Mouse (Mus musculus) left cerebral cortex, adult 18-20 months (tissue): ENCODE results near the gene C1ra. TPM values are rescaled to one million over a fixed set of nuclear protein-coding genes. Genes with fewer than 3 reads are reported as not detected.
"Not testable (repeated sequence)": the region's sequence is repeated elsewhere in the genome, so short reads cannot be mapped to it uniquely, and the experiment has no call there.

Experiments
- DNase-seq, 2 experiments: peaks; one replicate each; pipeline ENCODE4 v3.0.0; 2021 to 2022; ENCODE audit warnings: low spot score in 2 of 2, mixed read lengths in 1 of 2
- long read RNA-seq, 2 experiments: library from polyadenylated mRNA; stranded (forward); transcript quantifications; one replicate each; pipeline ENCODE4 v2.0.0; 2021
- total RNA-seq, 2 experiments: library from RNA; stranded (reverse); gene quantifications; 2 replicates each; pipeline ENCODE4 v1.2.3; 2021

The C1ra gene
- 1 to 10 TPM; 2.2 to 2.9 TPM for total RNA-seq
- long read RNA-seq, experiment 1, partial matches to known transcripts: 0 of 1 reads
- long read RNA-seq, experiment 1, other reads (novel, unspliced or antisense): 0 of 1 reads
- long read RNA-seq, experiment 2, partial matches to known transcripts: 1 of 4 reads
- long read RNA-seq, experiment 2, other reads (novel, unspliced or antisense): 0 of 4 reads

DNA sequence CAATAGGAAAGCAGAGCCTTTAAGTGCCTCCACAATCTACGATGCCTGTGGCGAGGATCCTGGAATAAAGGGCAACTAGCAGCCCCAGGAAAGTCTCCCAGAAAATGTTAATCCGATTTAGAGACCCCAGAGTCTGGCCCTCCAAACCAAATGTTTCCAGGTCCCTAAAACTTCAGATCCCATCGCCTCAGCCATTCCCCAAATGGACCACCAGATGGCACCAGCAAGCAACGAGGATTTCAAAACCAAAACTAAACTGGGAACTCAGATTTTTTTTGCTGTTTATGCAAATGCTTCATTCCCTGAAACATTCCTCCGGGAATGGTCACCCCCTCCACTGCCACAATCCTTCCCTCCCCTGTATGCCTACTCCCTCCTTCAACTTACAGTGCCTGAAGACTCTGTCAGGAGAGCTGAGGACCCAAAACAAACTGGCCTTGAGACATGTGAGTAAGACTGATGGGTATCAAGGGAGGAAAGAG, at the start of gene C1ra:
Gene C1ra (plus strand): TSS at position 51 of the 482 bp plus-strand sequence.
- peak; percentile 56 to 68 for DNase-seq

DNA sequence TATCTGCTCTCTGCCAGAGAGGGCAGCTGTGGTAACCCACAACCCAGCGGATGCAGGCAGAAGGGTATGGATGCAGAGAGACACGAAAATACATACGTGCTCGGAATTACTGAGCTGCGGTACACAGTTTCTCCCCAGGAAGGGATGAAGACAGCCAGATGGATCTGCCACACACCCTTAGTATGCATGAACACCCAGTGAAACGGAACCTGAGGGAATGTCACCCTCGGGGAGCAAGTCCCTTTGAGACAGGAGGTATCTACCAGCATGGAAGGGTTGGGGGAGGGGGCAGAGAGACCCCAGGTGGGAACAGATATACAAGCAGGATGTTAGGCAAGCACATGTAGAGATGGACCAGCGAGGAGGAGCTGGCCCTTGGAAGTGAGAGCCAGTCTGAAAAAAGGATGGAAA, 48.3 kb upstream of the C1ra start:
- DNase-seq: peak in 1 of 2 experiments; percentile 25

DNA sequence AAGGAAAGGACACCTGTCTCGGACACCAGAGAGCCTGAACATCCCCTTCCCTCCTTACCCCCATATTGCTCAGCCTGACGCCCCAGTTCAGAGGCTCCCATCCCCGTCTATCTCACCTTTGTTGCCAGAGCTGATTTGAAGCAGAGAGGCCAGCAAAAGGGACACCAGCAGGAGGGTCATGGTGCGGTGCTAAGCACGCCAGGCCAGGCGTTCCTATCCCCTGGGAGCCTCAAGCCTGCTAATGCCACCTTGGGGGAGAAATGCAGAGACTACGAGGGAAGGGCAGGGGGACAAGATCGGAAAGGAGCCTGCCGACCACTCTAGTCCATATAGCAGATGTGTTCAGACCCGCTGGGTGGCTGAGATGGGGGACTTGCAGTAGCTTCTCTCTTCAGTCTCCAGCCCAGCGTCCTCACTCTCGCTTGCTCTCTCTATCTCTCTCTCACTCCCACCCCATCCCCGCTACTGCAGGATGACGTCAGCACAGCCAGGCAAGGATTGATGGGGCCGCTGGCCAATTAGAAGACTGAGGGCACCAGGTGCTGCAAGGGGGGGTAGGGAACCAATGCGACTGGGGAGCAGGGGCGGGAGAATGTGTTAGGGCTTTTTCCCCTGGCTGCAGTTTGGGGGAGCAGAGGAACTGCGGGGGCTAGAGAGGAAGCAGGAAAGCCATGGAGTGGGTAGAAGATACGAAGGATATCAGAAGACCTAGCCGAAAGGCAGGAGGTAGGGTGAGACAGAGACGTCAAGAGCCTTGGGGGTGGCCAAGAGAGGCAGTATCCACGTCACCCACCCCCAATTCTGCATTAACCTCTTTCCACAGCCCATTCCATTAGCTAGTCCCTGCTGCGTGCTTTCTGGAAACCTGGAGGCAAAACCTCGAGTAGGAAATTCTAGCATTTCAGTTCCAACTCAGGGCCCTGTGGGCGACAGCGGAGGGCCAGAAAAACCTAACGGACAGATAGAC, 47.6 kb upstream of the C1ra start, which contains the start of gene Clstn3:
Gene Clstn3 (minus strand): TSS at position 490 of the 967 bp plus-strand sequence.
- DNase-seq: peak; percentile 94 to 96

DNA sequence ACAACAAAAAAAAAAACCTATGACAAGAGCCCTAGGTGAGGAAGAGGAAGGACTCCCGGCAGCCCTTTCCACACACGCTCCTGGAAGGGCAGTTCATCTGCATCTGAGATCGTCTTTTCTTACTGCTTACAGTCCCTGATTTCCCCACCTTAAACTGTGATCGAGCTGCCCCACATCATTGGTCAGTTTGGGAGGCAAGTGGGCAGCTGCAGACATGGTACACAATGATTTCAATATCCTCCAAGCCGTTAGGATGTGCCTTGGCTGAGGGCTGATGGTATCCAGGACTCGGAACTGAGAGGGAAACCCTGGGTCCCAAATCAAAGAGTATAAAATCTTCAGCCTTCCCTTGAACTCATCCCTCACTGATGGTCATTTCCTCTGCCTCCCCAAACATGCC, 46.9 kb upstream of the C1ra start:
- no peak for DNase-seq

DNA sequence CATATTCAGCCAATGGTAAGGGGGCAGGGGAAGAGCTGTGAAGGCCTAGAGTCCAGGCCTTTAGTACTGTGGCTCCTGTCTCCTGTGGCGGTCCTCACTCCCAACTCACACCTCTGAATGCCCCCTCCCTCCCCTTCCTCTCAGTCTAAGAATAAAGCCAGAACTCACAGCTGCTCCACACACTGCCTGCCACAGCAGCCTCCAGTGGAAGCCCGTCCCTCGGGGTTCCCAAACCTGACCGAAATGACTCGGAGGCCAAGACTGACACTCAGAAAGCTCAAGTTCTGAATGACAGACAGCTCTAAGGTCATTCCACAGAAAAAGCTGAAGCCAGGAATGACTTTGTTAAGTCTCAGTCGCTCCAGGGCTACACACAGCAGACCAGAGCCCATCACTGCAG, 46.5 kb upstream of the C1ra start:
- no peak for DNase-seq

DNA sequence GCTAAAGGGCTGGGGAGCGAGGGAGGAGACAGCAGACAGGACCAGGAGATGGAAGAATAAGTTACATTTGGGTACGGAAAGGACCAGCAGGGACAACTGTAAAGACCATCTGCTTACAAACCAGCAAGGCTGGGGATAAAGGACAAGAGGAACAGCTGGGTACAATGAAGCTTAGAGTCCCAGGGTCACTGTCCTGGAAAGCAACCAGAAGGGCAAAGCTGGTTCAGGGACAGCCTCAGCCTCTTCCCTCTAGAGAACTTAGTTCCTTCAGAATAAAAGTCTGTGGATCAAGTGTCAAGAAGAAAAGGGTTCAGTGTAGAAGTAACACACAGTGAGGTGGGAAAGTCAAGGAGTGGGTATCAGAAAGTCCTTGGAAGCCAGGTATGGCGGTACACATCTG, 41.1 kb upstream of the C1ra start:
- DNase-seq: no peak

DNA sequence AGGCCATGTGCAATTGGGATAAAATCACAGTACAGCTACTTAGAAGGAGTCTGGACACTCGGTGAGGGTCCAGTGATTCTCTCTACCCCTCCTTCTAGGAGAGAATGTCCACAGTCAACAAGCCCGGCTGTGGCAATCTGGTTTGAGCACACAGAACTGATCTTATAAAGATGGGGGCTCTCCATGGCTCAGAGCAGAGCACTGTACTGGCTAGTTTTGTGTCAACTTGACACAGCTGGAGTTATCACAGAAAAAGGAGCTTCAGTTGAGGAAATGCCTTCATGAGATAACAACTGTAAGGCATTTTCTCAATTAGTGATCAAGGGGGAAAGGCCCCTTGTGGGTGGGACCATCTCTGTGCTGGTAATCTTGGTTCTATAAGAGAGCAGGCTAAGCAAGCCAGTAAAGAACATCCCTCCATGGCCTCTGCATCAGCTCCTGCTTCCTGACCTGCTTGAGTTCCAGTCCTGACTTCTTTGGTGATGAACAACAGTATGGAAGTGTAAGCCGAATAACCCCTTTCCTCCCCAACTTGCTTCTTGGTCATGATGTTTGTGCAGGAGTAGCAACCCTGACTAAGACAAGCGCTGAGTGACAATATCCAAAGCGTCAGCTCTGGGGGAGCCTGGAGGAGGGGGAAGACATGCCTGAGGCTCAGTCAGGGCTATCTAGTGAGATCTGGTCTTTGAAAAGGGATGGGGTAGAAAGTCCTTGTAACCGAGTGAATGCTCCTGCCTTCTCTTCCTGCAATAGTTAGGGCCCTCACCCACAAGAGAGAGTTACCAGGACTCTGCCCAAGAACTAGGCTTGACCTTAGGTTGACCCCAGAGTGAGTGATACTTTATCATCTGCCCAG, 40.2 kb upstream of the C1ra start:
- not testable (repeated sequence) for DNase-seq

DNA sequence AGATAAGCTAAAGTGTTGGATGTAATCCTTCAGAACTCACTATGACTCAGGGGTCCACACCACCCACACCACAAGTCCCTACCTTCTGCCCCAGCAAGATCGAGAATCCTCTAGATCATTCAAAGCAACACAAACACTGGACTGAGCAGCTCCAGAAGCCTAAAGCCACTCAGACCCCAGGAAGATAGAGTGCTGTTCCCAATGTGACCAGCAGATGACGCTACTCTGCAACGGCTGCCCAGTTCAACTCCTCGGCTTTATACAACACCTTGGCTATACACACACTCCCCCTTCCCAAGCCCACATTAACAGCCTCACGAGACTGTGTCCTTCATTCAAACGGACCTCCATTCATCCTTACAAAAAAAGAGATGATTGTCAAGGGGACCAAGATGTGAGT, 39.4 kb upstream of the C1ra start:
- DNase-seq: peak; percentile 53 to 61

DNA sequence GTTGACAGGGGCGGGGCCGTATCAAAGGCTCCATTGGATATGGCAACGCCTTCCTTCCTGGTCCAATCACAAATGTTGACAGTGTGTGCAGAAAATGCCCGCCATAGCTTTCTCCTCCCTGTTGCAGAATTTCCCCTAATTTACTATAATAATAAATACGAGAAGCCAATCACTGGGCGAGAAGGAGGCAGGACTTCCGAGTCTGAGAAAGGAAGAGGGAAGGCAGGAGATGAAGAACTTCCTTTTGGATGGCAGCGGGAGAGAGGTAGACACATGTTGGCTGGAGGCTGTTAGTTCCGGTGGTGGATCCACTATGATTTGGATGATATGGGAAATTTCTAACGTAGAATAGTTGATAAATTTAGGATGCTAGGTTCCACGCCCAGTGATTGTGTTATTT, 37.6 kb upstream of the C1ra start:
- no peak for DNase-seq

DNA sequence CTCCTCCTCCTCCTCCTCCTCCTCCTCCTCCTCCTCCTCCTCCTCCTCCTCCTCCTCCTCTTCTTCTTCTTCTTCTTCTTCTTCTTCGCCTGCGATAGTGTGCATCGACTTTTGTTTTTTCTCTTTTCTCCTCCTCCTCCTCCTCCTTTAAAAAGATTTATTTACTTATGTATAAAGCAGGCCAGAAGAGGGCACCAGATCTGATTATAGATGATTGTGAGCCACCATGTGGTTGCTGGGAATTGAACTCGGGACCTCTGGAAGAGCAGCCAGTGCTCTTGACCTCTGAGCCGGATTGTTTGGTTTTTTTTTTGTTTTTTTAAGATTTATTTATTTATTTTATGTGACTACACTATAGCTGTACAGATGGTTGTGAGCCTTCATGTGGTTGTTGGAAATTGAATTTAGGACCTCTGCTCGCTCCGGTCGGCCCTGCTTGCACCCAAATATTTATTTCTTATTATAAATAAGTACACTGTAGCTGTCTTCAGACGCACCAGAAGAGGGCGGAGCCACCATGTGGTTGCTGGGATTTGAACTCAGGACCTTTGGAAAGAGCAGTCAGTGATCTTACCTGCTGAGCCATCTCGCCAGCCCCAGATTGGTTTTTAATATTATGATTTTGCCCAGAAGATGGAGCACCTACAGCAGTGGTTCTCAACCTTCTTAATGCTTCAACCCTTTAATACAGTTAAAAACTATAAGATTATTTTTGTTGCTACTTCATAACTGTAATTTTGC, 36.7 kb upstream of the C1ra start:
- not testable (repeated sequence) for DNase-seq

DNA sequence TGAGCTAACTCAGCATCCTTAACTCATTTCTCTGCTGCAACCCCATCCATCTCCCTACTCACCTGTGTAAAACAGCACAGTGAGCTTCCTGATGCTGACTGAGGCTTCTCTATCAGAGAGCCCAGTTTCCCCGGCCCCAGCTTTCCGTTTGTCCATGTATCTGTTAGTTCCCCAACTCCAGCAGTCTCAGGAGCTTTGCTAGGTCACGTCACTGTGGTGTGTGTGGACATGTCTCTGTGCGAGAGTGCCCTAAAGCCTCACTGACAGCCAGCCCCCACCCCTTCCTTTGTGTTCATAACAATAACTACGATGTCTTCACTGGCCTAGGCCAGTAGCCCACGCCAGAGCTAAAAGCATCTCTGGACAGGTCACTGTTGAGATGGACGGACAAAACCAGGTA, 36.0 kb upstream of the C1ra start:
- DNase-seq: no peak

DNA sequence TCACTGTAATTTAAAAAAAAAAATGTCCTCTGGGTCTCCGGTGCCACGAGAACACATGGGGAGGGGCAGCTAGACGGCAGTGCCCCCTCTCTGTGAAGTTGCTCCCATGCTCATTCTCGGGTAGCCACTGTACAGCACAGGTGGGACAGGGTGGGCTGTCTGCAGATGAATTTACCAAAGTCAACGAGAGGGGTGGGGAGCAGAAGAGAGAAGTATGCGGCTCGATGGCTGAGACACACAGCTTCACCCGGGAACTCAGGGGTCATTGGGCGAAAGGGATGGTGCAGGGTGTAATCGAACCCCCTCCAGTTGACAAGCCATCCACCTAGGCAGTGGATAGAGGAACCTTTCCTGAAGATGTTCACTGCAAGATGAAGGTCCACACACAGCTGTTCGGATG, 35.4 kb upstream of the C1ra start:
- no peak for DNase-seq

DNA sequence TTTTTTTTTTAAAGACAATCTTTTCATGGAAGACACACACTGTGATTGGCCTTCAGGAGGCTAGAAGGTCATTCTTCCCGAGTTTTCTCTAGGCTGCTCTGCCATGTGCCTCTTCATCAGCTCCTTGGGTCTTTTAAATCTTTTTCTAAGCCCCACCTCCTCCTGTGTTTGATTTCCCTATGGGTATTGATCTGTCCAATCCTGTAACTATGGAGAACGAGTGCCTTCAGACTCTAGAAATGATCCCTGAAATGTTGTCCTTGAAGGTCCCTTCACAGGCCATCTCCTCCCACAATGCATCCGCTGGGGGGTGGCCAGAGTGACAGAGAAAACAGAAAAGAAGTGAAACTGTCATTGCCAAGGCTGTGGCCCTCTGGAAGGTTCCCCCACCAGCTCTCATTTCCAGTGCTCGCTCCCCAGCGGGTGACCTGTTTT, 35.0 kb upstream of the C1ra start:
- DNase-seq: no peak

DNA sequence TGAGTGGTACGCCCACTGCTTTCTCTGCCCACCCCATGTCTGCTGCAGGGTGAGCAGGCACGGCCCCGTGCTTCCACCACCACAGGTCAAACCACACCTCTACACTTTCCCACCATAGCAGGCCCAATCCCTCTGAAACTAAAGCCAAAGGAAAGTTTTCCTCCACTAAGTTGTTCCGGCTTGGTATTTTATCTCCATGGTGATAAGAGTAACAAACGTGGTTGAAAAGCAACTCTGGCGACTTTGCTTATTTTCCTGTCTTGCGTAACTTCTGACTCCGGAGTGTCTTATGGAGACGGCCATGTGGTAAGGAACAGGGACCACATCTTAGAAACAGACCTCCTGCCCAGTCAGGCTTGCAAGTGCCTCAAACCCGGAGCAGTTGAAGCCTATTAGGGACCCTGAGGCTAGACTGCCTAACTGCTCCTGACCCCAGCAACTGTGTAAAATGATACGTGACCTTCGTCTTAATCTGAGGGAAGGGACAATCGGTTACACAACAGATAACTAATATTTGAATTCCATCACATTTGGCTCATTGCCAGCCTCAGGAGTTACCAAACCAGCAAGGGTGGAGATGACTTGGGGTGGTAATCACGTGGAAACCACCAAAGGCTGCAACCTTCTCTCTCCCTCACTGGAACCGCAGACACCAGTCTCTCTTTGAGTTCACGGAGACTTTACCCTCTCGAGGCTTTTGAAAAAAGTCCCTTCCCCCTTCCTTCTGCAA, 34.1 kb upstream of the C1ra start:
- DNase-seq: no peak

DNA sequence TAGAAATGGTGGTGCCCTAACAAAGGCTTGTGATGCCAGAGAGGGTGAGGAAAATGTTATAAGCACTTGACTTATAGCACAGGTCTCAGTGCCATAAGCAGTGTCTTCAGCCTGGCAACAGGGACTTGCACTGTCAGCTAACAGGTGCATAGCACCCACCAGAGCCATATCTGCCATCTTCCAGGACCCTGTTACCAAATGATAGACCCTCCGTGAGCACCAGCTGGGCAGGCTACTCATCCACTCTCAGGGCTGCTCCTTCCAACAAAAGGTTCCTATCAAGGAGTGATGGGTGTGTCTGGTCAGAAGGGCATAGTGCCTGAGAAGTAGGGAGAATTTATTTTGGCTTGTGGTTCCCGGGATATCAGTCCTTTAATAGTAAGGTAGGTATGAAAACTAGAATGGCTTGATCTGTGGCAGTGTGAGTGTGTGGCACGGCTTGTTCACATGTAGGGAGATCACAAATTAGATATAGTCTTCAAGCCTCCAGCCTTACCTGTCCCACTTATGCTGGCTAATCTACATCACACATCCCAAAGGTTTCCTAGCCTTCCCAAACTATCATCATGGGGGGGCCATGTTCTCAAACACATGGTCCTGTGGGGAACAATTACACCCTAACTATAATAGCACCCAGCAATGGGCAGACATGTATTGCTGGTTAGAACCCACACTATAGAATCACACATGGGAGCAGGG, 33.2 kb upstream of the C1ra start:
- DNase-seq: no peak

DNA sequence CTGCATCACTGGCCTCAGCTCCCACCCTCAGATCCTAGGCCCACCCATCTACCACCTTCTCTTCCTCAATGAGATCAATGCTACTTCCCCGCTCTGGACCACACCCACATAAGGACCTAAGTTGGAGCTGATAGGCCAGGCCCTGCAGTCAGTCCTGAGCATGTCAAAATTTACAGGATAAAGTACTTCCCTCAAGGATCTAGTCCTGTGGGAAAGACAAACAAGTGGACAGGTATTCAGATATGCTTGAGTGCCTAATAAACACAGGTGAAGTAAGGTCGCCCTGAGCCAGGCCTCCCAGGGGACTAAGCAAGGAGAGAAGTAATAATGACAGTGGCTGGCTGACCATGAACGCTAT, 32.7 kb upstream of the C1ra start:
- no peak for DNase-seq

DNA sequence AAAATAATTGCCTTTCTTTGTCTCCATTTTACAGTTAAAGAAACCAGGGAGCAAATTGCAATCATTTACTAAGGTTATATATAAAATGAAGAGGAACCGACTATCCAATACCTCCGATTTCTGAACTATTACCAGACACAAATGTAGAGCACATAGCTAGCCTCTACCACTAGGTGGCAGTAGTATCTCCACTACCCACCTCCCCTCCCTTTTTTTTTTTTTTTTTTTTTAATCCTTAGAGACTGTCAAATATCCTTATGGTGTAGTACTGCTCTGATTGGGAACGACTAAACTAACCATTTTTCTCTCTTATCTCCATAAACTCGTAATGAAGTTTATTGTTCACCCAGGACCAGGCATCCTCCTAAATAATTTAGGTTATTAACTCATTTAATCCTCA, 31.9 kb upstream of the C1ra start:
- DNase-seq: no peak

DNA sequence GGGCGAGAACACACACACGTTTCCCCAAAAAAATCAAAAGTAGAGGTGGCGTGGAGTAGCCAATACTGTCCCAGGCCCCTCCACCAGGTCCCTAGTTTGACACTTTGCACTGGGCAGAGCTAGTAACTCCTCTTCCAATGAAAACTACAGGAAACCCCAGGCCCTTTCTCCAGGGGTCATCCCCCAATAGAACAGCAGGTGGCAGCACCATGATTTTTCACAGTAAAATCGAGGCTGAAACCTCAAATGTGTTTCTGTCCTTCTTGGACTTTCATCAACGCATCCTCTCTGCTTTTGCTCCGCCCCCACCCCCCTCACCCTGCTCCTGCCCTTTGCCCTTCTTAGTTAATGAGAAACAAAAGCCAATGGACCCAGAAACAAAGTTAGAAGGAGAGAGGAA, 30.6 kb upstream of the C1ra start:
- DNase-seq: peak; percentile 63 to 67

DNA sequence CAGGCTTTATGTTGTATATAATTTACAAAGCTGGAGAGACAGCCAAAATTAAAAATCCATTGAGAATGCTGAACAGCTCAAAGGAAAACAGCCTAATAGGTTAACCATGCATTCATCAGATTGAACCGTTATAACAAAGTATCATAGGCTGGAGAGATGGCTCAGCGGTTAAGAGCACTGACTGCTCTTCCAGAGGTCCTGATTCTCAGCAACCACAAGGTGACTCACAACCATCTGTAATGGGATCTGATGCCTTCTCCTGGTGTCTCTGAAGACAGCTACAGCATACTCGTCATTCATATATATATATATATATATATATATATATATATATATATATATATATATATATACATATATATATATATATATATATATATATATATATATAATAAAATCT, 28.4 kb upstream of the C1ra start:
- DNase-seq: not testable (repeated sequence)
